Mouse (Mus musculus) lung, adult 2 months (tissue): ENCODE data around the gene Cntfr.

Experiments used
- CTCF ChIP-seq: fragments of 200-500 bp; IDR thresholded peaks from 2 replicates; pipeline ENCODE4 v1.5.1; 2011; ENCODE audit warnings: mild to moderate bottlenecking, low read length, control low read depth; ENCODE audit not compliant: insufficient read depth
- POLR2A ChIP-seq: fragments of 200-500 bp; IDR thresholded peaks from 2 replicates; pipeline ENCODE4 v1.6.1; 2011; ENCODE audit warnings: low read depth, mild to moderate bottlenecking, control low read depth, low read length, borderline replicate concordance; ENCODE audit errors: extremely low read depth

DNA sequence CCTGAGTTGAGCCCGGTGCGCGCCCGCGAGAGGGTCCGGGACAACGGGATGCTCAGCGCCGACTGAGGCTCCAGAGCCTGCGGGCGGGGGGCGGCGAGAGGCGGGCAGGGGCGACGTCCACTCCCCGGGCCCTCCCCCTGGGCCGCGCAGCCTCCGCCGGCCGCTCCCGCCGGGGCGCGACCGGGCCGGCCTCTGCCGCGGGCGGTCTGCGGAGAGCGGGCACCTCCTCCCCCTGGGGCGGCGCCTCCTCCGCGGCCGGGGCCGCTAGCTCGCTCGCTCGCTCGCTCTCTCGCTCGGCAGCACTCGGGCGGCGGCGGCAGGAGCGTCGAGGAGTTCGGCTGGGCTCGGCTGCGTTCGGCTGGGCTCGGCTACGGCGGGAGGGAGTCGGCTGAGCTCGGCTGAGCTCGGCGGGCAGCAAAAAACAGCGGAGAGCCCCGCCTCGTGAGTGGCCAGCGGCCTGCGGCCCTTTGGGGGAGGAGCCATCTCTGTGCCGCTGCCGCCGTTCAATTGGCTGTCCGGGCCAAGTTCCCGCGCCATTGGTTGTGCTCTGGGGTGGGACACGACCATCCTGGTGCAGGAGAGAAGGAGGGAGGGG lies 56.9 kb downstream of the Cntfr start, which contains the start of gene Enho:
- TF ChIP-seq CTCF (no peak), POLR2A (no peak)
